Comparison of ENCODE assay signal across 9 mouse cellular contexts in genomic region chr5:49350126-49350909, GRCm38 (mm10).
A peak's percentile ranks its signal among the peaks of the same experiment; 100 is the strongest.
DNase-seq lines count a peak whose midpoint lies in the region; ATAC-seq and TF ChIP-seq lines count a peak whose summit lies in the region.
"Had no signal": no experiment of that assay in that cellular context is flagged by ENCODE, and none has a peak within 500 bp of the region (broad histone marks: within the 10 kb centered on the region; RNA-seq: fewer than 3 reads in every experiment).

No protein-coding gene starts in this region.

- no peaks in the 10 kb centered on the region for H3K4me1 ChIP-seq in lung, postnatal 0 days (ENCODE audit: insufficient read depth, low read depth, low read length)
- H3K4me1 ChIP-seq: limb, embryonic 15.5 days had no signal

- ATAC-seq in granulocyte monocyte progenitor cell, adult 5-6 weeks (replicated peaks; ENCODE audit: poor library complexity, severe bottlenecking): peak; percentile 59
- ATAC-seq in lung, postnatal 0 days: no peak

- no peak overlapping the region for H3K4me2 ChIP-seq in lung, postnatal 0 days (replicated peaks; ENCODE audit: low read depth, low read length)
- H3K4me2 ChIP-seq: limb, embryonic 15.5 days had no signal

- no peak overlapping the region for H3K4me3 ChIP-seq in lung, postnatal 0 days (ENCODE audit: low read depth, low read length)
- H3K4me3 ChIP-seq: limb, embryonic 15.5 days had no signal

- TF ChIP-seq CTCF in lung, postnatal 0 days (IDR thresholded peaks at IDR 0.05): peak; percentile 89

- no peaks in the 10 kb centered on the region for H3K27me3 ChIP-seq in lung, postnatal 0 days (replicated peaks; ENCODE audit: insufficient read depth, low read length)
- H3K27me3 ChIP-seq: limb, embryonic 15.5 days had no signal

- H3K9me3 ChIP-seq in lung, postnatal 0 days (ENCODE audit: low read length): no peaks in the 10 kb centered on the region
- H3K9me3 ChIP-seq: limb, embryonic 15.5 days had no signal

- H3K27ac ChIP-seq in lung, postnatal 0 days (ENCODE audit: low read length): no peak overlapping the region
- H3K27ac ChIP-seq: limb, embryonic 15.5 days had no signal

- H3K9ac ChIP-seq in lung, postnatal 0 days (replicated peaks; ENCODE audit: low read depth): no peak overlapping the region
- H3K9ac ChIP-seq: limb, embryonic 15.5 days had no signal

- no peak for TF ChIP-seq EP300 in lung, postnatal 0 days (IDR thresholded peaks at IDR 0.05)

- 22% methylated on average over 4 of the region's 4 CpGs for WGBS in lung, postnatal 0 days

- DNase-seq in urinary bladder, postnatal 14 days (ENCODE audit: low spot score): peak; percentile 11
- no peak for DNase-seq in urinary bladder, postnatal 4 days (ENCODE audit: low spot score in 2 of 2)
- peak; percentile 77 for DNase-seq in cerebellum, adult 9-10 months
- peak; percentile 55 to 58 for DNase-seq in kidney, postnatal 25 days
- peak; percentile 68 for DNase-seq in lung, postnatal 0 days (ENCODE audit: low spot score)
- DNase-seq in right cerebral cortex, adult 2 months (ENCODE audit: low spot score in 2 of 2): peak; percentile 68 to 71
- no peak for DNase-seq in thymus, adult 18-20 months

- H3K36me3 ChIP-seq in lung, postnatal 0 days (ENCODE audit: insufficient read depth, low read length): no peaks in the 10 kb centered on the region
- H3K36me3 ChIP-seq: limb, embryonic 15.5 days had no signal

Comparison
In these comparisons a context has a peak if more than half of its experiments do, and no peak if none do; other contexts are left out.
1. DNase-seq: peak in urinary bladder, postnatal 14 days (single experiment), cerebellum, adult 9-10 months (single experiment), kidney, postnatal 25 days (2 of 2), lung, postnatal 0 days (single experiment) and right cerebral cortex, adult 2 months (2 of 2); none in urinary bladder, postnatal 4 days (0 of 2) and thymus, adult 18-20 months (0 of 2).